ENCODE assay signal across 8 mouse cellular contexts in the genomic region with DNA sequence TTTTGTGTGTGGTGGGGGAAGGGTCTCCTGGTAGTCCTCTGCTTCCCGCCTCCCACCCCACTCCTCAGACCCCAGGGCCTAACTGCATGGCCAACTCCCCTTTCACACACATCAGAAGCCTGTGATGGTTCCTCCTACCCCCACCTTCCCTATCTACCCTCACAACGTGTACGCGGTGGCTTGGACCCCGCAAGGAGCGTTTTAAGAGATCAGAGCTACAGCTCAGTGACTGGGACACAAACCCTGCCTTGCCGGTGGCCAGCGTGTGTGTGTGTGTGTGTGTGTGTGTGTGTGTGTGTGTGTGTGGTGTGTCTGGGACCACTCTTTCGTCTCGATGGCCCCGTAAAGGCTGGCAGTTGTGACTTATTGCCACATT. TPM values are rescaled to one million over a fixed set of nuclear protein-coding genes. Genes with fewer than 3 reads are reported as not detected.
DNase-seq lines count a peak whose midpoint lies in the region; ATAC-seq and TF ChIP-seq lines count a peak whose summit lies in the region.

No protein-coding gene starts in this region.

- H3K27me3 ChIP-seq in CH12.LX (replicated peaks), result peaks cover 24% of the 10 kb centered on the region
- H3K27me3 ChIP-seq in forebrain, embryonic 10.5 days (ENCODE audit: poor library complexity, severe bottlenecking), result peaks cover 33% of the 10 kb centered on the region
- H3K27me3 ChIP-seq in liver, embryonic 12.5 days (replicated peaks), result peaks cover 19% of the 10 kb centered on the region
- H3K27me3 ChIP-seq in stomach, embryonic 16.5 days (ENCODE audit: control insufficient read depth, insufficient read depth, low read length), result no peaks in the 10 kb centered on the region

- WGBS in forebrain, embryonic 10.5 days, result 2% methylated on average over 11 of the region's 11 CpGs
- WGBS in liver, embryonic 12.5 days (ENCODE audit: insufficient replicate concordance), result 19% methylated on average over 11 of the region's 11 CpGs
- WGBS in stomach, embryonic 16.5 days, result 5% methylated on average over 11 of the region's 11 CpGs

- no peaks in the 10 kb centered on the region for H3K9me3 ChIP-seq in CH12.LX (replicated peaks; ENCODE audit: low read length)
- no peaks in the 10 kb centered on the region for H3K9me3 ChIP-seq in forebrain, embryonic 10.5 days
- H3K9me3 ChIP-seq in liver, embryonic 12.5 days (replicated peaks), result no peaks in the 10 kb centered on the region
- no peaks in the 10 kb centered on the region for H3K9me3 ChIP-seq in stomach, embryonic 16.5 days (replicated peaks; ENCODE audit: control insufficient read depth, low read length)

- no peaks in the 10 kb centered on the region for H3K79me2 ChIP-seq in CH12.LX (replicated peaks; ENCODE audit: control insufficient read depth, extremely low read depth, insufficient read depth, poor library complexity, severe bottlenecking)

- TF ChIP-seq POLR2A in CH12.LX (IDR thresholded peaks at IDR 0.05; ENCODE audit: low read depth, low read length), result no peak

- peak overlapping the region; percentile 76 for H3K4me3 ChIP-seq in gastrocnemius, adult 2 months
- H3K4me3 ChIP-seq in CH12.LX (replicated peaks in 1 of 3; ENCODE audit: low read depth in 2 of 3, low read length in 2 of 3, poor library complexity in 1 of 3), result no peak overlapping the region
- peak overlapping the region; percentile 96 for H3K4me3 ChIP-seq in forebrain, embryonic 10.5 days
- peak overlapping the region; percentile 67 for H3K4me3 ChIP-seq in liver, embryonic 12.5 days
- peak overlapping the region; percentile 75 for H3K4me3 ChIP-seq in stomach, embryonic 16.5 days (replicated peaks; ENCODE audit: low read length)

- H3K27ac ChIP-seq in gastrocnemius, adult 2 months, result no peak overlapping the region
- H3K27ac ChIP-seq in CH12.LX (ENCODE audit: insufficient read depth, low read depth), result no peak overlapping the region
- H3K27ac ChIP-seq in forebrain, embryonic 10.5 days, result peak overlapping the region; percentile 90
- H3K27ac ChIP-seq in liver, embryonic 12.5 days, result no peak overlapping the region
- peak overlapping the region; percentile 91 for H3K27ac ChIP-seq in stomach, embryonic 16.5 days (ENCODE audit: low read length)

- no peak for TF ChIP-seq RAD21 in CH12.LX (IDR thresholded peaks at IDR 0.05; ENCODE audit: low read depth, low read length)

- dilution Hi-C loops in CH12.LX (cut with MboI; ENCODE audit: extremely low pct_ligation_motif_present, extremely low pct_unique_long_range_greater_than_20kb, low sequenced_read_pairs), result no loop called here

- peak; percentile 28; the same call in 1 of the 2 replicates for ATAC-seq in liver, embryonic 12.5 days
- ATAC-seq in stomach, embryonic 16.5 days (ENCODE audit: insufficient read depth, low FRiP score), result peak; percentile 24; the same call in 1 of the 2 replicates
- ATAC-seq in inflammation-experienced regulatory T-cells, adult 6 months, result no peak

- no peaks in the 10 kb centered on the region for H3K36me3 ChIP-seq in CH12.LX (replicated peaks in 1 of 2; ENCODE audit: control insufficient read depth in 1 of 2, insufficient read depth in 1 of 2, low read length in 1 of 2)
- H3K36me3 ChIP-seq in forebrain, embryonic 10.5 days (replicated peaks), result no peaks in the 10 kb centered on the region
- H3K36me3 ChIP-seq in liver, embryonic 12.5 days, result no peaks in the 10 kb centered on the region
- H3K36me3 ChIP-seq in stomach, embryonic 16.5 days (ENCODE audit: control insufficient read depth, insufficient read depth, low read length), result no peaks in the 10 kb centered on the region

- peak overlapping the region; percentile 82 for H3K4me2 ChIP-seq in CH12.LX (ENCODE audit: insufficient read depth, low read depth, poor library complexity, severe bottlenecking)
- peak overlapping the region; percentile 93 for H3K4me2 ChIP-seq in liver, embryonic 12.5 days
- peak overlapping the region; percentile 87 for H3K4me2 ChIP-seq in stomach, embryonic 16.5 days (ENCODE audit: low read depth, low read length)

- no peak for TF ChIP-seq EP300 in CH12.LX (IDR thresholded peaks at IDR 0.05; ENCODE audit: low read length)

- no peaks in the 10 kb centered on the region; a peak in 1 of 4 replicates for H3K4me1 ChIP-seq in CH12.LX (ENCODE audit: control insufficient read depth in 1 of 2, insufficient read depth in 2 of 2)
- H3K4me1 ChIP-seq in forebrain, embryonic 10.5 days, result peaks cover 19% of the 10 kb centered on the region
- H3K4me1 ChIP-seq in liver, embryonic 12.5 days, result peaks cover 32% of the 10 kb centered on the region
- H3K4me1 ChIP-seq in stomach, embryonic 16.5 days (ENCODE audit: control insufficient read depth, insufficient read depth, low read length), result 0 out of 2 replicates have a peak, but pooled peaks cover 3% of the 10 kb centered on the region

- DNase-seq in gastrocnemius, adult 2 months, result no peak
- DNase-seq in gastrocnemius, postnatal 14 days, result no peak
- no peak for DNase-seq in CH12.LX (ENCODE audit: extremely low read depth)
- peak; percentile 29 for DNase-seq in forebrain, embryonic 10.5 days (ENCODE audit: extremely low spot score, low spot score)
- no peak for DNase-seq in left cerebral cortex, adult 11 months (ENCODE audit: low spot score)

- intact Hi-C loops in gastrocnemius, adult 2 months (cut with DNase I), result no loop called here
- intact Hi-C loops in gastrocnemius, postnatal 14 days (cut with DNase I; ENCODE audit: low total_unique reads), result no loop called here

- H3K9ac ChIP-seq in CH12.LX (ENCODE audit: insufficient read depth, low read depth), result no peak overlapping the region
- H3K9ac ChIP-seq in liver, embryonic 12.5 days, result peak overlapping the region; percentile 64
- H3K9ac ChIP-seq in stomach, embryonic 16.5 days (ENCODE audit: low read length), result peak overlapping the region; percentile 74

- no peak for TF ChIP-seq CTCF in gastrocnemius, adult 2 months (IDR thresholded peaks at IDR 0.05)
- TF ChIP-seq CTCF in CH12.LX (conservative IDR thresholded peaks at IDR 0.05 in 1 of 2, IDR thresholded peaks at IDR 0.05 in 1 of 2; ENCODE audit: low read depth in 2 of 2, low read length in 2 of 2), result no peak

- in situ Hi-C loops in CH12.LX (cut with MboI; ENCODE audit: low pct_ligation_motif_present, low pct_unique_long_range_greater_than_20kb, low sequenced_read_pairs), result no loop called here

RNA-seq across cellular contexts. Expression of a gene that starts 1.2 kb away (rescaled TPM):
- total RNA-seq in gastrocnemius, adult 2 months (2021), result under 1 TPM; 0.22 to 0.33 TPM
- under 1 TPM; 0.55 to 0.78 TPM for total RNA-seq in gastrocnemius, postnatal 14 days (2021)
- total RNA-seq in CH12.LX (2012; rRNA removed) (0.51 and 0.67 TPM in 2 replicates), CH12.LX (2014; rRNA removed) (not detected in 2 replicates)
- polyA plus RNA-seq in CH12.LX (2012; ENCODE audit: insufficient read length, low read depth), result 0.36 and 0.50 TPM in 2 replicates
- 11.6 and 12.7 TPM in 2 replicates for polyA plus RNA-seq in forebrain, embryonic 10.5 days (2016; fragmentation: Nextera tagmentation; extraction: Ambion mirVana)
- 2.0 and 2.2 TPM in 2 replicates for polyA plus RNA-seq in liver, embryonic 12.5 days (2016; fragmentation: Nextera tagmentation; extraction: Ambion mirVana)
- 11.5 and 13.2 TPM in 2 replicates for polyA plus RNA-seq in stomach, embryonic 16.5 days (2015; fragmentation: Nextera tagmentation; extraction: Ambion mirVana)
- polyA plus RNA-seq in inflammation-experienced regulatory T-cells, adult 6 months (2017; shearing (Covaris generic)), result not detected

RNA-seq across cellular contexts. Expression of a gene that starts 20.5 kb away (rescaled TPM):
- not detected for total RNA-seq in gastrocnemius, adult 2 months (2021)
- not detected for total RNA-seq in gastrocnemius, postnatal 14 days (2021)
- total RNA-seq in CH12.LX (2012; rRNA removed), result 0.84 and 1.1 TPM in 2 replicates
- not detected in 2 replicates for total RNA-seq in CH12.LX (2014; rRNA removed)
- polyA plus RNA-seq in CH12.LX (2012; ENCODE audit: insufficient read length, low read depth), result 0.60 and 1.0 TPM in 2 replicates
- 8.4 and 13.1 TPM in 2 replicates for polyA plus RNA-seq in forebrain, embryonic 10.5 days (2016; fragmentation: Nextera tagmentation; extraction: Ambion mirVana)
- polyA plus RNA-seq in liver, embryonic 12.5 days (2016; fragmentation: Nextera tagmentation; extraction: Ambion mirVana), result 2.3 and 2.9 TPM in 2 replicates
- polyA plus RNA-seq in stomach, embryonic 16.5 days (2015; fragmentation: Nextera tagmentation; extraction: Ambion mirVana), result 0.97 and 1.1 TPM in 2 replicates
- polyA plus RNA-seq in inflammation-experienced regulatory T-cells, adult 6 months (2017; shearing (Covaris generic)), result under 1 TPM in 1 of 3 experiments, not detected in 2; 0.74 TPM

RNA-seq across cellular contexts. Expression of a gene that starts 32.9 kb away (rescaled TPM):
- total RNA-seq in gastrocnemius, adult 2 months (2021), result 10 to 100 TPM; 11.0 to 11.3 TPM
- 10 to 100 TPM; 11.0 to 12.5 TPM for total RNA-seq in gastrocnemius, postnatal 14 days (2021)
- total RNA-seq in CH12.LX (2012; rRNA removed), result 60.7 and 62.7 TPM in 2 replicates
- total RNA-seq in CH12.LX (2014; rRNA removed), result 46.1 and 49.9 TPM in 2 replicates
- 57.1 and 62.0 TPM in 2 replicates for polyA plus RNA-seq in CH12.LX (2012; ENCODE audit: insufficient read length, low read depth)
- 76.9 and 79.5 TPM in 2 replicates for polyA plus RNA-seq in forebrain, embryonic 10.5 days (2016; fragmentation: Nextera tagmentation; extraction: Ambion mirVana)
- polyA plus RNA-seq in liver, embryonic 12.5 days (2016; fragmentation: Nextera tagmentation; extraction: Ambion mirVana), result 42.8 and 43.2 TPM in 2 replicates
- polyA plus RNA-seq in stomach, embryonic 16.5 days (2015; fragmentation: Nextera tagmentation; extraction: Ambion mirVana), result 50.8 and 60.3 TPM in 2 replicates
- polyA plus RNA-seq in inflammation-experienced regulatory T-cells, adult 6 months (2017; shearing (Covaris generic)), result 10 to 100 TPM; 58.7 to 87.4 (median 83.2) TPM

RNA-seq across cellular contexts. Expression of a gene that starts 33.1 kb away (rescaled TPM):
- total RNA-seq in gastrocnemius, adult 2 months (2021), result 10 to 100 TPM; 87.7 to 92.0 TPM
- total RNA-seq in gastrocnemius, postnatal 14 days (2021), result 10 to 100 TPM; 78.8 to 79.7 TPM
- total RNA-seq in CH12.LX (2012; rRNA removed), result 70.2 and 85.3 TPM in 2 replicates
- total RNA-seq in CH12.LX (2014; rRNA removed), result 38.8 and 39.0 TPM in 2 replicates
- 62.7 and 86.0 TPM in 2 replicates for polyA plus RNA-seq in CH12.LX (2012; ENCODE audit: insufficient read length, low read depth)
- 83.0 and 92.6 TPM in 2 replicates for polyA plus RNA-seq in forebrain, embryonic 10.5 days (2016; fragmentation: Nextera tagmentation; extraction: Ambion mirVana)
- polyA plus RNA-seq in liver, embryonic 12.5 days (2016; fragmentation: Nextera tagmentation; extraction: Ambion mirVana), result 97.5 and 101 TPM in 2 replicates
- polyA plus RNA-seq in stomach, embryonic 16.5 days (2015; fragmentation: Nextera tagmentation; extraction: Ambion mirVana), result 91.3 and 106 TPM in 2 replicates
- 100 to 1,000 TPM; 122 to 150 (median 138) TPM for polyA plus RNA-seq in inflammation-experienced regulatory T-cells, adult 6 months (2017; shearing (Covaris generic))

RNA-seq across cellular contexts. Expression of a gene that starts 37.1 kb away (rescaled TPM):
- not detected for total RNA-seq in gastrocnemius, adult 2 months (2021)
- under 1 TPM in 1 of 2 experiments, not detected in 1; 0.51 TPM for total RNA-seq in gastrocnemius, postnatal 14 days (2021)
- total RNA-seq in CH12.LX (2012; rRNA removed) (0.29 and 0.38 TPM in 2 replicates), CH12.LX (2014; rRNA removed) (not detected in 2 replicates)
- polyA plus RNA-seq in CH12.LX (2012; ENCODE audit: insufficient read length, low read depth), result 0.56 TPM in 1 of 2 replicates, not detected in the other
- polyA plus RNA-seq in forebrain, embryonic 10.5 days (2016; fragmentation: Nextera tagmentation; extraction: Ambion mirVana), result 0.32 and 0.85 TPM in 2 replicates
- polyA plus RNA-seq in liver, embryonic 12.5 days (2016; fragmentation: Nextera tagmentation; extraction: Ambion mirVana), result 0.11 TPM in 1 of 2 replicates, not detected in the other
- polyA plus RNA-seq in stomach, embryonic 16.5 days (2015; fragmentation: Nextera tagmentation; extraction: Ambion mirVana), result 0.19 TPM in 1 of 2 replicates, not detected in the other
- not detected for polyA plus RNA-seq in inflammation-experienced regulatory T-cells, adult 6 months (2017; shearing (Covaris generic))

Comparison
In these comparisons a context has a peak if more than half of its experiments do, and no peak if none do; other contexts are left out.
1. H3K27ac ChIP-seq: peak in forebrain, embryonic 10.5 days (single experiment) and stomach, embryonic 16.5 days (single experiment); none in gastrocnemius, adult 2 months (single experiment), CH12.LX (single experiment) and liver, embryonic 12.5 days (single experiment).
2. H3K4me3 ChIP-seq: peak in gastrocnemius, adult 2 months (single experiment), forebrain, embryonic 10.5 days (single experiment), liver, embryonic 12.5 days (single experiment) and stomach, embryonic 16.5 days (single experiment); none in CH12.LX (0 of 3).
3. Peak in every context shown above with its lines, with median percentiles within 50 percentile points of each other: H3K4me2 ChIP-seq.